ENCODE assay signal across 18 mouse cellular contexts in genomic region chr13:52088319-52088718, GRCm38 (mm10).
DNase-seq lines count a peak whose midpoint lies in the region; ATAC-seq and TF ChIP-seq lines count a peak whose summit lies in the region.
"Had no signal": no experiment of that assay in that cellular context is flagged by ENCODE, and none has a peak within 500 bp of the region (broad histone marks: within the 10 kb centered on the region; RNA-seq: fewer than 3 reads in every experiment).

No protein-coding gene starts in this region.

- no peak overlapping the region for H3K9ac ChIP-seq in heart, postnatal 0 days (replicated peaks; ENCODE audit: low read depth, low read length)
- H3K9ac ChIP-seq: embryonic facial prominence, embryonic 12.5 days; forebrain, embryonic 15.5 days; hindbrain, embryonic 14.5 days had no signal

- H3K9me3 ChIP-seq in heart, postnatal 0 days (replicated peaks; ENCODE audit: control insufficient read depth, low read length) = 0 out of 2 replicates have a peak, but pooled peaks cover 1% of the 10 kb centered on the region
- H3K9me3 ChIP-seq: embryonic facial prominence, embryonic 12.5 days; forebrain, embryonic 15.5 days; hindbrain, embryonic 10.5 days had no signal

- peak; percentile 11; the same call in 1 of the 2 replicates for ATAC-seq in heart, postnatal 0 days (ENCODE audit: insufficient read depth, low read depth)
- ATAC-seq: forebrain, embryonic 15.5 days; intestine, embryonic 16.5 days had no signal

- intact Hi-C loops in heart, postnatal 36 days (cut with DNase I) = no loop called here
- intact Hi-C loops in heart, postnatal 14 days (cut with DNase I) = no loop called here

- DNase-seq in heart, adult 11 months = peak; percentile 91
- DNase-seq in heart, postnatal 36 days = no peak
- DNase-seq in heart, postnatal 0 days (ENCODE audit: low spot score) = peak; percentile 20
- no peak for DNase-seq in heart, postnatal 14 days
- peak; percentile 33 for DNase-seq in retina, embryonic 14.5 days (ENCODE audit: low spot score)
- no peak for DNase-seq in retina, postnatal 1 day
- DNase-seq in thymus, adult 18-20 months = no peak
- DNase-seq: adrenal gland, postnatal 10 days; cerebellum, adult 11 months; cerebellum, adult 8-10 months; cerebellum, postnatal 14 days; gastrocnemius, postnatal 25 days; kidney, adult 2 months had no signal

- WGBS in heart, postnatal 0 days = 19% methylated on average over 8 of the region's 8 CpGs

- H3K36me3 ChIP-seq in heart, postnatal 0 days (replicated peaks; ENCODE audit: control insufficient read depth, insufficient read depth, low read length) = no peaks in the 10 kb centered on the region
- H3K36me3 ChIP-seq: embryonic facial prominence, embryonic 12.5 days; forebrain, embryonic 15.5 days; hindbrain, embryonic 10.5 days had no signal

- H3K27me3 ChIP-seq in heart, postnatal 0 days (ENCODE audit: control insufficient read depth, insufficient read depth, low read length) = no peaks in the 10 kb centered on the region
- H3K27me3 ChIP-seq: embryonic facial prominence, embryonic 12.5 days; forebrain, embryonic 15.5 days had no signal

- no peak for TF ChIP-seq CTCF in heart, postnatal 0 days (IDR thresholded peaks at IDR 0.05; ENCODE audit: low read depth)

- no peak overlapping the region for H3K27ac ChIP-seq in heart, postnatal 0 days (ENCODE audit: low read depth)
- H3K27ac ChIP-seq: embryonic facial prominence, embryonic 12.5 days; forebrain, embryonic 15.5 days; hindbrain, embryonic 10.5 days; hindbrain, embryonic 14.5 days had no signal

- no peak overlapping the region for H3K4me2 ChIP-seq in heart, postnatal 0 days (ENCODE audit: low read depth, low read length)
- H3K4me2 ChIP-seq: embryonic facial prominence, embryonic 12.5 days; forebrain, embryonic 15.5 days; hindbrain, embryonic 14.5 days had no signal

- H3K4me3 ChIP-seq in heart, postnatal 0 days (ENCODE audit: low read depth, low read length) = no peak overlapping the region
- H3K4me3 ChIP-seq: embryonic facial prominence, embryonic 12.5 days; forebrain, embryonic 15.5 days; hindbrain, embryonic 10.5 days had no signal

- peaks cover 12% of the 10 kb centered on the region for H3K4me1 ChIP-seq in heart, postnatal 0 days (ENCODE audit: control insufficient read depth, insufficient read depth)
- H3K4me1 ChIP-seq: forebrain, embryonic 15.5 days had no signal

- no peak for TF ChIP-seq EP300 in heart, postnatal 0 days (IDR thresholded peaks at IDR 0.05; ENCODE audit: low read depth)

Comparison
In these comparisons a context has a peak if more than half of its experiments do, and no peak if none do; other contexts are left out.
1. DNase-seq: peak in heart, adult 11 months (single experiment), heart, postnatal 0 days (single experiment) and retina, embryonic 14.5 days (single experiment); none in heart, postnatal 36 days (0 of 2), heart, postnatal 14 days (0 of 2), retina, postnatal 1 day (single experiment) and thymus, adult 18-20 months (0 of 2).